Mouse (Mus musculus) layer of hippocampus, postnatal 36 days (tissue): ENCODE data around the gene Elovl6. TPM values are rescaled to one million over a fixed set of nuclear protein-coding genes. Genes with fewer than 3 reads are reported as not detected.
A peak's percentile ranks its signal among the peaks of the same experiment; 100 is the strongest.

Experiments used
- DNase-seq, 2 experiments: peaks; one replicate each; pipeline ENCODE4 v3.0.0; 2022
- total RNA-seq, 2 experiments: library from RNA; stranded (reverse); gene quantifications; 2 replicates each; pipeline ENCODE4 v1.2.3; 2021

The Elovl6 gene
- total RNA-seq, 2 experiments from 2014 or later = 37.4 to 38.2 TPM

- DNase-seq = no peak
These were observed 34.7 kb downstream of the Elovl6 start for GRCm38 (mm10) chr3:129566876-129567275.

DNA sequence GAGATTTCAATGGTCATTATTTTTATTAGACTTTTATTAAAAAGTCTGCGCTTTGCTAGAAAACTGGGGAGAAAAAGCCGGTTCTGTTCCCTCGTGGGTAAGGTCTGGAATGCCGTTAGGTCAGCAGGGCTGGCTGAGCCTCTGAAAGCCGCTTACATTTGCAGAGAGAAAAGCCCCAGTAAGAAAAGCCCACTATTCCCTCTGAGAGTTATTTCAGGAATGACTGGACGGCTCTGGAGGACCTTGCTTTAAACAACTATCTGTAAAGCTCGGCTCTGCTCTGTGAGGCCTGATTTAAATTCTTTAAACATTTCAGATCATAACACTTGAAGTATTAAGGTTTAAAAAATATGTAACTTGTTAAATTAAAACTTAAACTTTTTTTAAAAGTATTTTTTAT, 36.4 kb downstream of the Elovl6 start:
- DNase-seq = no peak

GRCm38 (mm10) chr3:129570989-129571388, 38.8 kb downstream of the Elovl6 start:
- no peak for DNase-seq

DNA sequence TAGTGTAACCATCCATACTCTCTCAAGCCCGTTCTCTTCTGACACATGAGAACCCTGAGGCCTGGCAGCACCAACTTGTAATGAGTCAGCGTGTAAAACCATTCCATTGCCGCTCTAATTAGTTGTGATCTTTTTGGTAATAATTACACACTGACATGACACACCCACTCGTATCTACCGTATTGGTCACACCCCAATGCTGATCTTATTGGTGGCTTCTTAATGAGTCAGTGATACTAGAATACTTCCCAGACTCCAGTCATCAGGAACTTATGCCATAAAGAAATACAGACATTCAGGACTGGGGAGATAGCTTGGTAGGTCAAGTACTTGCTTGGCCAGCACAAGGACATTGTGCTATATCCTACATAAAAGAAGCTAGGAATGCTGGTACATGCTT, 39.5 kb downstream of the Elovl6 start:
- DNase-seq = no peak

DNA sequence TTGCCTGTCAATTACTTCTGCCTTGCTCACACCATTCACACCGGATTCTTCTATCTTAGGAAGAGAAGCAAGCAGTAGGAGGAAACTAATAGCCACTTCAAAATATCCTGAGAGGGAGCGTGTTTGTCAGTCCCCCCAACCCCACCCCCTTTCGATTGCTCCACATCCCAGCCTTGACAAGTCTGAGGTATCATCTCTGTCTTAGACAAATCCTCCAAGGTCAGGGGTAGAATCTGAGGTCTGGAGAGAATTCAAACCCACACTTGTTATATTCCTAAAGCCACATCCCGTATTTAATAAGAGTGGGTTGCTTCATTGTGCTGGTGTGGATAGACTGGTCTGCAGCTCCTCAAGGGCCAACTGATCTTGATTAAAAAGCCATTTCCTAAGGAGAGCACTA, 40.8 kb downstream of the Elovl6 start:
- no peak for DNase-seq

DNA sequence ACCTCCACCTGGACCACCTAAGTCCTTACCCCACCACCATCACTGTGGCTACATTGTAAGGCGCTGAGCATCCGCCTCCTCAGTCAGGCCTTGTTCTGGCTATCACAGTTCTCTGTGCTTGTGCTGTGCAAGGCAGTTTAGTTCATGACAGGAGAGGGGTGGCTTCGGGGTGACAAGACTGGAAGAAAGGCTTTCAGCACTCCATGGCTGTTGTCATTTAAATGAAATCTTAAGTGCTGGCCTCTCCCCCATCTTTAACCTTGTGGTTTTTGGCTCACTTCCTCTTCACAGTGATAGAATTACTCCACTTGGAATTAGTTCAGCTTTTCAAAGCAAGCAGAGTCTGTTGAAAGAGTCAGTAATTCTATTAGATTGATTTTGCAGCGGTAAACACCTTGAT, 41.5 kb downstream of the Elovl6 start:
- no peak for DNase-seq

- DNase-seq = no peak
These were observed 42.9 kb downstream of the Elovl6 start for GRCm38 (mm10) chr3:129575086-129575485.

DNA sequence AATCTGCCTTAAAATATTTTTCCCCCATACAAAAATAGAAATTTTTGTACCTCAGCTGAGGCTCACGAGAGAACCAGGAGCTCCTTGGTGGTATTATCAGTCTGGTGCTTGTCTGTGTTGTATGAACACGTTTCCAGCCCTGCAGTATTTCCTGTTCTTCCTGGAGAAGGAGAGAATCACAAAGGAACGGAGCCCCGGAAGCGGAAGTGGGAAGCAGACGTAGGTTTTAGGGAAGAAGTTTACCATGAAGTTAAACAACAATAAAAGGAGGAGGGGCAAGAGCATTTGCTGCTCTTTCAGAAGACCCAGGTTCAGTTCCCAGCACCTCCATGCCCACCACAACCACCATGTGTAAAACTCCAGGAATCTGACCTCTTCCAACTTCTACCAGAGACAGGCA, 44.4 kb downstream of the Elovl6 start:
- DNase-seq = no peak

DNA sequence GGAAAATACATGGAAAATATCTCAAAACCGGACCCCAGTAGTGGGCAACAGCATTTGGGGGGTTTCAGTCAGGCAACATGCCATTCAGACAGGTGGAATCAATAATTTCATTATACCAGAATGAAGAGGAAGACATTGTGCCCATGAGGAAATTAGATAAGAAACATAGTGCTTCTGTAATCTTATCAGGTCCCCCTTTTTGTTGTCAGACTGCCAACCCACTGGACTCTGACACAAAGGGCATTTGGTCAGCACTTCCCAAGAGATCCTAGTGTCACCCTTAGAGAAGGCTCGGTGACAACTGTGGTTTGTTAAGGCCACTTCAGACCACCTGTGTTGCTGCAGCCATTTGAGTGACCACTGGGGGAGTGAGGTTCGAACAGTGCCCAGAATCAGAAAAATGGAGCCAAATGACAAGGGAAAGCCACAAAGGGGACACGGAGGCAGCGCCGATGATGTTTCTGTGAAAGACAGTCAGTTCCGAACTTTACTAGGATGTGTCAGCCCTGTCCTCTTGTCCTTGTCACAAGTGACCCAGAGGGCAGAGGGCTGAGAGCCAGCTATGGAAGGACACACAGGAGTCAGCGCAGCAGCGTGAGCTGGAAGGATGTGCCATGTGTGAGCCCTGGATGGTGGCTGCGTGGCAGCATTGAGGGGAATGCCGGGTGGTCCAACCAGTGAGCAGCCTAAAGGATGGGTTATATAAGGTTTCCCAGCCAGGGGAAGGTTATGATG, 46.8 kb downstream of the Elovl6 start:
- no peak for DNase-seq

DNA sequence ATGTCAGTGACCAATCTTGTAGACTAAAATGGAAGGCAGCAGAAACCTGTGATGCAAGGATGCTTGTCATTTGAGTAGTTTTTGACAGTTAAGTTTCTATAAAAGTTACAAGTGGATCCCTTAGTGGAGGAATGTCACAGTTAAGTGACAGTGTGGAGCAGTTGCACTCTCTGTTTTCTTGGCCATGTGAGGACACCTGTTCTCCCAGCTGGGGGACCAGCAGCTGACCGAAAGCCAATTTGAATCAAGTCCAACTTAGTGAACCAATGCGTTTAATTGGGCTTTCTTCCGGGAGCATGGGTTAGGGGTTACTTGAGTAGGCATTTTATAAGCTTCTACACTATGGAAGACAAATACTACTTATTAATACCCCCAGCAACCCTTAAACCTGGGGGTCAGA, 48.9 kb downstream of the Elovl6 start:
- no peak for DNase-seq

- DNase-seq = no peak
These were observed 50.3 kb downstream of the Elovl6 start for GRCm38 (mm10) chr3:129582449-129582848.

- DNase-seq = no peak
These were observed 51.1 kb downstream of the Elovl6 start for GRCm38 (mm10) chr3:129583290-129583689.

GRCm38 (mm10) chr3:129587916-129588315, 55.8 kb downstream of the Elovl6 start:
- DNase-seq = no peak

- no peak for DNase-seq
These were observed 56.6 kb downstream of the Elovl6 start for GRCm38 (mm10) chr3:129588753-129589152.

DNA sequence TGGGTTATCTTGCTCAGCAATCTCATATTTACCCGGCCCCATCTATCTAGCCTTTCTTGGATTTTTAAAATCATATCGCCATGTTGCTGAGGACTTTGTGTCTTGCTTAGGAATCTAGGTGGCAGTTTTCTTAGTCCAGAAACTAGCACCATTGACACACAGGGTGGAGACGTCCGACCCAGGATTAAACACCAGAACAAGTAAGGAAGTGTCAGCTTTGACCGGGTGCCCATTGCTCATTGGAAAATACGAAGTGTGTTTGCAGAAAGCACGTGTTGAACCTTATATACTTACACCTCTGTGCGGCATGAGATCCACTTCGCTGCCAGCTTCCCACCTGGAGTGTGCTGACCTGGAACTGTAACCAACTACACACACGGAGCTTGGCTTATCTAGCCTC, 57.5 kb downstream of the Elovl6 start:
- DNase-seq = no peak

GRCm38 (mm10) chr3:129590548-129591226, 58.5 kb downstream of the Elovl6 start:
- DNase-seq = peak; percentile 62 to 66

GRCm38 (mm10) chr3:129591251-129591650, 59.1 kb downstream of the Elovl6 start:
- no peak for DNase-seq

DNA sequence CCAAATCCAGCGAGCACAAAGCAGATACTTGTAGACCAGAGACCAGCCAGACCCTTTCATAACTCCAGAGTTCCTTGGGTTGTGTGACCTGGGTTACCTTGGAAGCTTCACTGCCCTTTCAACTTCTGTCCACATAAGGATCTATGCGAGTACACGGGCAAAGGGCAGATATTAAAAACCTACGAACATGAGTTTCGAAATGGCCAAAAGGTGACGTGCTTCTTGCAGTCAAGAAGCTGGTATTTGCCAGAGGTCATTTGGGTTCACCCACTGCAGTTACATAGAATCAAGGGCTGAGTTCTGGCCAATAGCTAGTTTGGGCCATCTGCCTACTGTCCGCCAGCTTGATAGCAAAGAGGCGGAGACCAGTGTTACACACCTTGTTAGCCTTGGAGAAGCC, 59.6 kb downstream of the Elovl6 start:
- DNase-seq = no peak

DNA sequence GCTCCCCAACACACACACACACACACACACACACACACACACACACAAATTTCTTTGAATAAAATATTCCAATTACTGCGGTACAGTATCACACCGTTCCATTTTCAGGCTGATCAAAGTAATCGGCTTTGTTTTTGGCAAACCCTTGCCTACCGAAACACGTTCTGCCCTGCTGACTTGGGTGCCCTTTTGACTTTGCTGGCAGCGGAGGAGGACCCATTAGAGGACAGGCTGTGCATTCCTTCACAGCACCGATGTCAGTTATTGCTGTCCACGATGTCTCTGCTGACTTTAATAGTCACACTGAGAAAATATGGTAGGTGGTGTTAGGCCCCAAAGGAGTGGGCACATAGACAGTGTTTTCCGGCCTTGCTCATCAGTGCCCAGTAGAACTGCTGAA, 60.8 kb downstream of the Elovl6 start:
- DNase-seq = no peak

GRCm38 (mm10) chr3:129593735-129594134, 61.6 kb downstream of the Elovl6 start:
- no peak for DNase-seq

DNA sequence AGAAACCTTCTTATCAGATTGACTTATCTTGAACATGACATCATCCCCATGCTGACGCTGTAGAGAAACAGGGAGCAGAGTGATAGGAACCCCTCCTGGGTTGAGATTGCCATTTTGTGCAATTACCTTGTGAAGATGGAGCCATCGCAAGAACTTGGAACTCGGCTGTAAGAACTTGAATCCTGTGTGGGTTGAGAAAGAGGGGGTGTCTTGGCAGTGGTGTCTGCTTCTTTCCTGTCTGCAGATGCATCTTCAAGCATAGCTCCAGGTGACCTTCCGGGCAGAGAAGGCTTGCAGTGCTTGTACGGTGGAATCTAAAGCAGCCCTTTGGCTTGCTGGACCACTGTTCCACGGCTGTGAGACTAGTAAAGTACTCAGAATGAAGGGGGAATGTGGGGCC, 63.9 kb downstream of the Elovl6 start:
- no peak for DNase-seq

DNA sequence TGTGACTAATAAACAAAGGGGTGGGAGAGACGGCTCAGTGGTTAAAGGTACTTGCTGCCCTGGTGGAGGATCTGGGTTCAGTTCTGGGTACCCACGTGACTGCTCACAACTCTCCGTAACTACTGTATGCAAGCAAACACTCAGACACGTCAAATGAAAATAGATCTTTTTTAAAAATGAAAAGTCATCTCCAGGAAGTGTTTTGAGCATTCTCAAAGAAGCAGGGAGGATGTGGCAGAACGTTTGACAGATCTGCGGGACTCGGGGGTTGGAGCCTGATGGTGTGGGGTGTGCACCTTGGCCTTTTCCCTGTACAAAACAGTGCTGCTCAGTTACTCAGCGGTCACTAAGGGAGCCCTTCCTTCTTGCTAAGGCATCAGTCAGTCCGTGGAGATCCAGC, 70.1 kb downstream of the Elovl6 start:
- DNase-seq = no peak

DNA sequence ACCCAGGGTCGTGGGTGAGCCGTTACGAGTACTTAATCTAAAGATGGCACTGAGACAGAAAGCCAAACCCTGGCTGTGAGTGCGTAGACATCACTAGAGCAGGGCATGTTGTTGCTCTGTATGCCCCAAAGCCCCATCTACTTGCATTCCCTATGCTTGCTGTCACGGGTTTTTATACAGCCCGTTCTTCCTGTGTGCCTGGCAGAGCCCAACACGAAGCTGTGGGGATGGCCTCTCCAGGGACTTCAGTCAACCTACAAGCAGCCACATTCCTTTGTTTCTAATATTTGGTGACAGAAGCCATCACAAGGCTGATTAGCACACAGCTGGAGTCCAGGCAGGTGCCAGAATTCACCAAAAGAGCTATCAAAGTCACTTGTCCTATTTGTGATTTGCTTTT, 73.3 kb downstream of the Elovl6 start:
- no peak for DNase-seq

DNA sequence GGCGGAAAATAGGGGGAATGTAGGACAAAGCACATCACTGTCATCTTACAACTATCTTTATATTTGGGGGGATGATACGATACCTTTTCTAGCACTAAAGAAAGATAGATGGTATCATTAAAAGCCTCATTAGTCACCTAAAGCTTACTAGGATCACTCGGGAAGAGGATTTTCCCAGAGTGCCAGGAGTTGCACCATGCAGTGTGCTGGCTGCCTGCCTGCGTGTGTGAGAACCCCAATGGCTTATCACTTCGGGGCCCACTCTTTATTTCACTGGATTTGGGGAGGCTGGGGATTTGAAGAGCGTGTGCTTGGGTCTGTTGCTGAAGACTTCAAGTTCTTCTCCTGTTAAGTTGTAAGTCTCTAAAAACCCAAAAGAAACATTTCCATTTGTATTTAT, 73.8 kb downstream of the Elovl6 start:
- DNase-seq = no peak
